Mouse (Mus musculus) gastrocnemius, postnatal 4 days (tissue): ENCODE data around the gene P3h4. TPM values are rescaled to one million over a fixed set of nuclear protein-coding genes. Genes with fewer than 3 reads are reported as not detected.

Experiments
- DNase-seq, 2 experiments: peaks; one replicate each; pipeline ENCODE4 v3.0.0; 2021 to 2022; ENCODE audit warnings: low spot score in 2 of 2, mixed read lengths in 2 of 2
- total RNA-seq, 2 experiments: library from RNA; stranded (reverse); gene quantifications; 2 replicates each; pipeline ENCODE4 v1.2.3; 2021

The P3h4 gene
- total RNA-seq, 2 experiments from 2014 or later, result 27.4 to 29.4 TPM

GRCm38 (mm10) chr11:100409686-100410085, 5.0 kb downstream of the P3h4 start:
- DNase-seq, result no peak

GRCm38 (mm10) chr11:100408835-100409462, 5.7 kb downstream of the P3h4 start:
- no peak for DNase-seq

GRCm38 (mm10) chr11:100408076-100408834, 6.4 kb downstream of the P3h4 start:
- DNase-seq, result peak; percentile 62 to 77

- no peak for DNase-seq
These were observed 7.5 kb downstream of the P3h4 start for GRCm38 (mm10) chr11:100406995-100407705.

GRCm38 (mm10) chr11:100406273-100406672, 8.4 kb downstream of the P3h4 start:
- DNase-seq, result no peak

- DNase-seq, result no peak
These were observed 10.1 kb downstream of the P3h4 start for GRCm38 (mm10) chr11:100404456-100405074.

GRCm38 (mm10) chr11:100403445-100404134, 11.0 kb downstream of the P3h4 start:
- DNase-seq, result no peak

GRCm38 (mm10) chr11:100402682-100403081, 12.0 kb downstream of the P3h4 start:
- no peak for DNase-seq

GRCm38 (mm10) chr11:100402240-100402639, 12.4 kb downstream of the P3h4 start:
- no peak for DNase-seq

- DNase-seq, result no peak
These were observed 13.8 kb downstream of the P3h4 start for GRCm38 (mm10) chr11:100400842-100401241.

GRCm38 (mm10) chr11:100399727-100400538, 14.7 kb downstream of the P3h4 start:
- DNase-seq, result no peak

- DNase-seq, result no peak
These were observed 15.3 kb downstream of the P3h4 start for GRCm38 (mm10) chr11:100399320-100399719.

GRCm38 (mm10) chr11:100398517-100398916, 16.1 kb downstream of the P3h4 start:
- no peak for DNase-seq

GRCm38 (mm10) chr11:100397600-100398389, 16.8 kb downstream of the P3h4 start, which contains the start of gene Jup:
TSS of gene Jup (minus strand) at chr11:100397763.
- peak; percentile 97 to 99 for DNase-seq

GRCm38 (mm10) chr11:100396886-100397599, 17.6 kb downstream of the P3h4 start:
- peak in 1 of 2 experiments; percentile 42 for DNase-seq

GRCm38 (mm10) chr11:100395861-100396631, 18.6 kb downstream of the P3h4 start:
- DNase-seq, result no peak

- DNase-seq, result peak in 1 of 2 experiments; percentile 45
These were observed 19.4 kb downstream of the P3h4 start for GRCm38 (mm10) chr11:100395200-100395599.
